Mouse (Mus musculus): ENCODE results near the gene Gm11111. TPM values are rescaled to one million over a fixed set of nuclear protein-coding genes. Genes with fewer than 3 reads are reported as not detected.
A peak's percentile ranks its signal among the peaks of the same experiment; 100 is the strongest.

The Gm11111 gene
- total RNA-seq (2021), result not detected
- long read RNA-seq, experiment 1, result 0 reads
- long read RNA-seq, experiment 2, result 0 reads

GRCm38 (mm10) chr5:98552395-98552794 lies at the start of gene Gm11111:
Gm11111 (plus strand) TSS chr5:98552695.
- intact Hi-C loops (cut with DNase I), result no loop called here

GRCm38 (mm10) chr5:98516214-98516613 lies 36.3 kb upstream of the Gm11111 start:
- intact Hi-C loops (cut with DNase I), result no loop called here
- no peak for DNase-seq (ENCODE audit: low spot score in 2 of 2)

More at GRCm38 (mm10) chr5:98552395-98552794, at the start of gene Gm11111:
- DNase-seq (ENCODE audit: low spot score in 2 of 2), result no peak

- intact Hi-C loops (cut with DNase I), result no loop called here
- no peak for DNase-seq (ENCODE audit: low spot score in 2 of 2)
Measured at GRCm38 (mm10) chr5:98520118-98520517, 32.4 kb upstream of the Gm11111 start.

- intact Hi-C loops (cut with DNase I), result no loop called here
- peak; percentile 5 to 10 for DNase-seq (ENCODE audit: low spot score in 2 of 2)
Measured at GRCm38 (mm10) chr5:98522270-98522977, 30.1 kb upstream of the Gm11111 start.

GRCm38 (mm10) chr5:98523050-98523449 lies 29.4 kb upstream of the Gm11111 start:
- intact Hi-C loops (cut with DNase I), result no loop called here

GRCm38 (mm10) chr5:98523783-98524182 lies 28.7 kb upstream of the Gm11111 start:
- intact Hi-C loops (cut with DNase I), result no loop called here
- no peak for DNase-seq (ENCODE audit: low spot score in 2 of 2)

More at GRCm38 (mm10) chr5:98523050-98523449, 29.4 kb upstream of the Gm11111 start:
- no peak for DNase-seq (ENCODE audit: low spot score in 2 of 2)

GRCm38 (mm10) chr5:98541333-98541732 lies 11.2 kb upstream of the Gm11111 start:
- intact Hi-C loops (cut with DNase I), result no loop called here

GRCm38 (mm10) chr5:98550285-98550684 lies 2.2 kb upstream of the Gm11111 start:
- DNase-seq (ENCODE audit: low spot score in 2 of 2), result no peak
- intact Hi-C loops (cut with DNase I), result no loop called here

More at GRCm38 (mm10) chr5:98541333-98541732, 11.2 kb upstream of the Gm11111 start:
- DNase-seq (ENCODE audit: low spot score in 2 of 2), result no peak

- intact Hi-C loops (cut with DNase I), result no loop called here
Measured at GRCm38 (mm10) chr5:98550873-98551272, 1.6 kb upstream of the Gm11111 start.

GRCm38 (mm10) chr5:98552811-98553601 lies 511 bp downstream of the Gm11111 start:
- no peak for DNase-seq (ENCODE audit: low spot score in 2 of 2)
- intact Hi-C loops (cut with DNase I), result no loop called here

More at GRCm38 (mm10) chr5:98550873-98551272, 1.6 kb upstream of the Gm11111 start:
- no peak for DNase-seq (ENCODE audit: low spot score in 2 of 2)

- no peak for DNase-seq (ENCODE audit: low spot score in 2 of 2)
- intact Hi-C loops (cut with DNase I), result no loop called here
Measured at GRCm38 (mm10) chr5:98561301-98561700, 8.8 kb downstream of the Gm11111 start.

- no peak for DNase-seq (ENCODE audit: low spot score in 2 of 2)
- intact Hi-C loops (cut with DNase I), result no loop called here
Measured at GRCm38 (mm10) chr5:98562806-98563205, 10.3 kb downstream of the Gm11111 start.

- DNase-seq (ENCODE audit: low spot score in 2 of 2), result no peak
- intact Hi-C loops (cut with DNase I), result no loop called here
Measured at GRCm38 (mm10) chr5:98563801-98564200, 11.3 kb downstream of the Gm11111 start.

GRCm38 (mm10) chr5:98566461-98567193 lies 14.1 kb downstream of the Gm11111 start:
- DNase-seq (ENCODE audit: low spot score in 2 of 2), result no peak
- intact Hi-C loops (cut with DNase I), result no loop called here

- intact Hi-C loops (cut with DNase I), result no loop called here
- no peak for DNase-seq (ENCODE audit: low spot score in 2 of 2)
Measured at GRCm38 (mm10) chr5:98568481-98568880, 16.0 kb downstream of the Gm11111 start.

- intact Hi-C loops (cut with DNase I), result no loop called here
- no peak for DNase-seq (ENCODE audit: low spot score in 2 of 2)
Measured at GRCm38 (mm10) chr5:98569029-98569513, 16.6 kb downstream of the Gm11111 start.

GRCm38 (mm10) chr5:98572392-98572791 lies 19.9 kb downstream of the Gm11111 start:
- intact Hi-C loops (cut with DNase I), result no loop called here
- no peak for DNase-seq (ENCODE audit: low spot score in 2 of 2)

GRCm38 (mm10) chr5:98574711-98575470 lies 22.4 kb downstream of the Gm11111 start:
- DNase-seq (ENCODE audit: low spot score in 2 of 2), result no peak
- intact Hi-C loops (cut with DNase I), result no loop called here

GRCm38 (mm10) chr5:98575471-98575834 lies 23.0 kb downstream of the Gm11111 start:
- intact Hi-C loops (cut with DNase I), result no loop called here
- no peak for DNase-seq (ENCODE audit: low spot score in 2 of 2)

Data from left cerebral cortex, postnatal 14 days (tissue).